Mouse (Mus musculus): ENCODE measurements around the gene Cenpf. TPM values are rescaled to one million over a fixed set of nuclear protein-coding genes. Genes with fewer than 3 reads are reported as not detected.

Cenpf gene
- total RNA-seq, 2 experiments from 2014 or later = 449 to 652 TPM

DNA sequence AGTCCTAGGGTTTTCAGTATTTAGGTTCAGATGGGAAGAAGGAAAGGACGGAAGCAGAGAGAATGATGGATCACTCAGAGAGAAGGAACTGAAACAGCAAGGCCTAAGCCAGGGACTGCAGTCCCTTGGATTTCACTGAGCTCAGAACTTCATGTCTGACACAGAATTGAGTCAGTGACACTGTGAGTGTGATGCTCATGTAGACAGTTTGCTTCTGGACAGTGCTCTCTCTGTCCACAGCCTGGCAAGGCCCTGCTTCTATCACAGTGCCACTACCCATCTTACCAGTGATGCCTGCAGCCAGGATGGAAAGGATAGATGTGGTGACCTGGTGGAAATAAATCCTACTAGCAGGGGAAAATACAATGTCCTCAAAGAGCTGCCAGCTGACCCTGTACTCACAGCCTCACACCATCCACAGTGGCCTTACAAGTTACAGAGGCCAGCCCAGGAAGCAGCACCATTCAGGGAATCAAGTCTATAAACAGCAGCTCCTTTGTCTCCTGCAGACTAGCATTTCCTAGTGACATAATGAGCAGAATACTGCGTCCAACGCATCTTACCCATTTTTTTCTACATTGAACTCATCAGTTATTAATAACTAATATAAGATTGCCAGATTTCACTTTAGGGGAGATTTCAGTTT lies 43.1 kb downstream of the Cenpf start:
- no peak for ATAC-seq (replicated peaks; ENCODE audit: low FRiP score, poor library complexity, severe bottlenecking)

DNA sequence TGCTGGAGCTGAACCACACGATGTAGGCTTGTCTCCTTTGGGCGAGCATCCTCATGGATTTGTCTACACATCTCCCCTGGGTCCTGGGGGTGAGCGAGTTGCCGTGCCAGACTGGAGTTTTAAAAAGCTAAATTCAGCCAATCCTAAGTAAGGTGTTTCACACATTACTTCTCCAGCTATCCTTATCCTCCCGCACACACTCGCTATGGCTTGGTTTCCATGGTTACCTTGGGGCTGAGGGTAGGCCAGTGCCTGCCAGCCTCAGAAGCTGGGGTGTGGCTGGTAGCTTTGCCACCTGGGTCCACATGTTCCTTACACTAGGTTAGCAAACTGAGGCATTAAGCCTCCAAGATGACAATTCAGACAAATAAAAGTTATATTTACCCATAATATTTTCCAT lies 48.3 kb downstream of the Cenpf start:
- 0 out of 2 replicates have a peak, but pooled peaks have one; percentile 39 for ATAC-seq (replicated peaks; ENCODE audit: low FRiP score, poor library complexity, severe bottlenecking)

DNA sequence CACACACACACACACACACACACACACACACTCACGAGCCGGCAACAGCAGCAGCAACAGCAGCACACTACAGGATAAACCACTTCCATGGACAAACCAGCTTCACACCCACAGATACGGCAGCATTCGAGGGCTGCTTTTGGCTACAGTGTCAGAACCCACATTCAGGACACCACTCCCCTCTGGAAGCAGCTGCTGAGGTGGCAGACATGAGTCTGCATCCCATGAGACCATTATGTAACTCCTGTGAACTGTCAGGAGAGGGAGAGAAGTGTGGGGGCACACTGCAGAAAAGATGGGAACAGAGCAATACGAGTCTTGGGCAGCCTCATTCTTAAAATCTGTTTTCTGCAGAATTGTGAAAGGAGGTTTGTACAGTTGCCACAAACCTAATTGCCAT lies 54.1 kb downstream of the Cenpf start:
- ATAC-seq (replicated peaks; ENCODE audit: low FRiP score, poor library complexity, severe bottlenecking) = no peak

DNA sequence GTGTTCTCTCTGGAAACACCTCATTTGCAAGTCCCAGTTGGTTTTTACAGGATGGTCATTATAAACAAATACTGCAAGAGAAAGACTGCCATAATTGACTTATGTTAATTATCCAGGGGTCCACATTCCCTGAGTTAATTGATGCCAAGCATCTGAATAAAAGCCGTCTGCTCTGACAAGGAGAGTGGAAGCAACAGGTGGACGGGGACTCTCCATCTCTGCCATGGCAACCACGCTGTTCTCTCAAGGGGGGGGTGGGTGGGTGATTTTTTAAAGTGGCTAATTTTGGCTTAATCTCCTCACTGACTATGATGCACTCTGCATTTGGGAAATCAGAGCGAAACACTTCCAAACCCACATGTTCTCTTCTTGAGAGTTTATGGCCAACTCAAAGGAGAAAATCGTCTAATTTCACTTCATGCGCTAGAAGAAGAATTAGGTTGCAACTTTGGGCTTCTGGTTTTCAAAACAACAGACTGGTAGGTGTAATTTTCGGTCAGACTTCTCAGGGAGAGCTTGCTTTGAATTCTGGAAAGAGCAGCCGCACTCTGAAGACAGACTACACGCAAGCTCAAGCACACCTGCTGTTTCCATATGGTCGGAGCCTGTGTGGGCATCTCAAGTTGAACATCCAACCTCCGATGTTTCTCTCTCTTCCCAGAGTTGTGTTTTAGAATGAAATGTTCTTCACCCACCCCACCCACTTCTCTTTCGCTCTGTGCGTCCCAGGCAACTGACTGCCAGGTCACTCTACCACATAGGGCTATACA lies 55.8 kb downstream of the Cenpf start:
- no peak for ATAC-seq (replicated peaks; ENCODE audit: low FRiP score, poor library complexity, severe bottlenecking)

DNA sequence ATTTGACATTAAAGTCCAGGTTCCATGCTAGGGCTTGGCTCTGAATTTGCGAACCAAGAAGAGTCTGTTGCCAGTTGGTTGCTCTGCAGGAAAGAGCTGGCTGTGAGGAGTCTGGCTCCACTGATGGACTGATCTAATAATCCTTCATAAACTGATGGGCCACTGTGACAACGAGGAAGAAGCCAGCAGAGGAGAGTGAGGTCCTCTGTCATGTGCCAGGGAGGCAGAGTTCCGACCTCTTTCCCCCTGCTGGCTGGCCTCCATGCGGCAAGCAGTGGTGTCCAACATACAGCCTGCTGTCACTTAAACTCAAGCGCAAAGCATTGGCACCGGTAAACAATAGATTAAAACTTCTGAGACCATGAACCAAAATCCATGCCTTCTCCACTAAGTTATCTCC lies 57.9 kb downstream of the Cenpf start:
- ATAC-seq (replicated peaks; ENCODE audit: low FRiP score, poor library complexity, severe bottlenecking) = no peak

DNA sequence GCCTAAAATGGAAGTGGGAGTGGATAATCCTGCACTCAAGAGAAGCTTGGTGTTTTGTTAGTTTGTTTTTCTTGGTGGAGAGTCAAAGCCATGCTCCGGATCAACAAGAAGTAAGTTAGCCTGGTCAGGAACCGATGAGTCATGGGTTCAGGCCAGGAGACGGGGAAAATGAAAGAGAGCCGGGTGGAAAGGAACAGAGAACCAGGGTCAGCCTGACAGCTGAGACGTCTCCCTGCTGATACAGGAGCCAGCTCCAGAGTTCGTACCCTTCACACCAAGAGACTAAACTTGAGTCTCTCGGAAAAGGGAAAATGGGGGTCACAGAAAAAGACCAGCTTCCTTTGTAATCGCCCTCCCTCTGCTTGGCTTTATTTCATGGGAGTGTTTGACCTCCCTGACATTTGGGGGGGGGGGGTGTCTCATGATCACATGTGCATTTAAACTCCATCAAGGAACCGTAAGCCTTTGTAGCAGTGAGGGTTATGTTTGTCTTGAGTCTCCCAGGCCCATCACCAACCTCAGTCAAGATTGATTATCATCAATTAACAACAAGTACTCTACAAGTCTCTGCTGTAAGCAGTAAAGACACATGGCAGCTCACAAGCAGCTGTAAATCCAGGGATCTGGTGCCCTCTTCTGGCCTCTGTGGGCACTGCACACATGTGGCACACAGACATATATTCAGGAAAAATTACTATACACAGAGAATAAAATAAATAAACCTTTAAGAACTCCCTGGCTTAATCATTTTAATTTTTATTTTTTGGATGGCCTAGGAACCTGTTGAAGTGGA lies 59.7 kb downstream of the Cenpf start:
- ATAC-seq (replicated peaks; ENCODE audit: low FRiP score, poor library complexity, severe bottlenecking) = no peak

DNA sequence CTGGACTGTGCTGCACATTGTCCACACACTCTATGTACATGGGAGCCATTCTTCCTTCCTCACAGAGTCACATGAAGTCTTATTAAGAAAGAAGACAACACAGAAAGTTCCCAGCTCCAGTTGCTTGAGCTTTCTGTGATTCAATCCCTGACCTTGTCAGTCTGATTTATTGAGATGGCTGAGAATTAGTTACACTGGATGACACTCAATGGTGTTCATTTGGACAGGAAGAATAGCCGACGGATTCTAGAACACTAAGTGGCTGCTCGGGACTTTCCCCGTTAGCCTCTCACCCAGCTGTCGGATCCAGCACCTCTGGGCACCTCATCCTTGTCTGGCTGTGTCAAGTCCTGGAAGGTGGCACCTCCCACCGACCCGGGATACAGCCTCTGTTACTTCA lies 63.1 kb downstream of the Cenpf start:
- no peak for ATAC-seq (replicated peaks; ENCODE audit: low FRiP score, poor library complexity, severe bottlenecking)

DNA sequence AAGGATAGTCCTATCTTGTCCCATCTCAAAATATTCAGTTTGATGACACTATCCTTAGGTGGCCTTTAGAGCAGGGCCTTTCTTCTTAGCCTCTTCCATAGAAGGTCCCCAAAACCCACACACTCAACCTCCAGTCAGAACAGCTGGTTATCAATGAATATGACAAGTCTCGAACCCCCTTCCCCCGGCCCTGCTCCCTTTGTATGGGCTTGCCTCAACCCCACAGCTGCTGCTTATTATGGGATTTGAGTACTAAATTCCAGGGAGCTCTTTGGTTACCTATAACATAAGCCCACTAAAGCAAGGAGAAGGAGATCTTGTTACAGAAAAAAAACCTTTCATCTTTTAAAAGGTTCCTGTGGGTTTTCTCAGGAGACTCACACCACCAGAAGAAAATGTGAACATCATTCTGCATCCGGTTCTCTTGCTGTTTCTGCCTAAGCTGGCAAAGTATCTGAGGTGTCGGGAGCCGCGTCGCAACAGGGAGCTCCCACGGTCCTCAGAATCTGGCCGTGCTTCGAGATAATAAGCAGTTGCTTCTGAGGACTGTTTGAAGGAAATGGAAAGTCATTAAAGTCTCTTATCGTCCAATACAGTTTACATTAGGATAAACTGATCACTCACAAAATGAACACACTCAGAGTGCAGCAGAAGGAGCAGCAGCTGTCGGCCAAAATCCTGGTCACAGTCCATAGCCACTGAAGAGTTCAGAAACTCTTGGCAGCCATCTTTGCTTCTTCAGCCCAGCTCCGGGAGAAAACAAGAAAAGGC lies 68.7 kb downstream of the Cenpf start:
- ATAC-seq (replicated peaks; ENCODE audit: low FRiP score, poor library complexity, severe bottlenecking) = no peak

DNA sequence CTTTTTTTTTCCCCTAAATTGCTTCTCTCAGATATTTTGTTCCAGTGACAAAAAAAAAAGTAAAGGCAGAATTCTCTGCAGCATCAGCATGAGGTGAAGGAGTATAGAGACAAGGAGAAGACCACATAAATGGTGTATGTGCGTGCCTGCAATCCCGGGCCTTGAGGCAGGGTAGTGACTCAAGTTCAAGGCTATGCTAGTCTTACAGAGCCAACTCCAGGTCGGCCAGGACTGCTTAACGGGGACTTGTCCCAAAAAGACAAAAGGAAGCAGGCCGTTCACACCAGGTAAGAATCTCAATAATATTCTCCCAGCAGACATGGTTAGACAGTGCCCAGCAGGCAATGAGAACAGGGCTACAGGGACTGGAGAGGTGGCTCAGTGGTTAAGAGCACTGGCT lies 70.5 kb downstream of the Cenpf start:
- no peak for ATAC-seq (replicated peaks; ENCODE audit: low FRiP score, poor library complexity, severe bottlenecking)

GRCm38 (mm10) chr1:189615246-189615645 lies 72.6 kb downstream of the Cenpf start:
- no peak for ATAC-seq (replicated peaks; ENCODE audit: low FRiP score, poor library complexity, severe bottlenecking)

GRCm38 (mm10) chr1:189613076-189613475 lies 74.8 kb downstream of the Cenpf start:
- no peak for ATAC-seq (replicated peaks; ENCODE audit: low FRiP score, poor library complexity, severe bottlenecking)

DNA sequence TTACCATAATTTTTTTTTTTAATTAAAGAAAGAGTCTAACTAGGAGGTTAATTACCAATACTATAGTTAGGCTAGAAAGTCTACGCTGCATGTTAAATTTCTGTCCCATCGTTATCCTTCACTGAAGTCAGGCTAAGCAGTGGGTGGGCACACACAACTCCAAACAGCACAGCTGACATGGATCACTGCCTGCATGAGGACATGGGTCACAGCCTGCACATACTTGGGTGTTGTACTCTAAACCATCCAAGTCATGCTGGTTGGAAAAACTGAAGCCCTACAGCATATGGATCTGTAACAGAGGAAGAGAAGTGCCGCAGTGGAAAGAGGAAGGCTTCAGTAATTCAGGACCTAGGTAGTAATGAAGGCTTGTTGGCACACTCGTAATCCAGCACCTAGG lies 76.1 kb downstream of the Cenpf start:
- ATAC-seq (replicated peaks; ENCODE audit: low FRiP score, poor library complexity, severe bottlenecking) = no peak

DNA sequence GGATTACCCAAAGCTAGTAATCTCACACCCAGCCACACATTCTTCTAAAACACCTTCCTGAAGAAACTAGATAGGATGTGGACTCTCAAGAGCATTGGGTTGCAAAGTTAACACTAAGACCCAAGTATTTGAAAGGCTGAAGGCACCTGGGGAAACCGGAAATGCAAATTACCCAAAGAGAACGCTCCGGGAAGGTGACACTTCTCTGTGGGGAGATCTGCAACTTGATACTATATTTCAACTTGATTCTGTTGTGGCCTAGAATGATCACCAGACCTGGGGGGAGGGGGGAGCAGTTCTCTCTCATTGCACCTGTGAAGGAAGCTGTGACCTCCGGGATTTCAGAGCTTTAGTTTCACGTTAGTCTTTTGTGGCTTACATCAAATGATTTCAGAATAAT lies 79.2 kb downstream of the Cenpf start:
- ATAC-seq (replicated peaks; ENCODE audit: low FRiP score, poor library complexity, severe bottlenecking) = no peak

DNA sequence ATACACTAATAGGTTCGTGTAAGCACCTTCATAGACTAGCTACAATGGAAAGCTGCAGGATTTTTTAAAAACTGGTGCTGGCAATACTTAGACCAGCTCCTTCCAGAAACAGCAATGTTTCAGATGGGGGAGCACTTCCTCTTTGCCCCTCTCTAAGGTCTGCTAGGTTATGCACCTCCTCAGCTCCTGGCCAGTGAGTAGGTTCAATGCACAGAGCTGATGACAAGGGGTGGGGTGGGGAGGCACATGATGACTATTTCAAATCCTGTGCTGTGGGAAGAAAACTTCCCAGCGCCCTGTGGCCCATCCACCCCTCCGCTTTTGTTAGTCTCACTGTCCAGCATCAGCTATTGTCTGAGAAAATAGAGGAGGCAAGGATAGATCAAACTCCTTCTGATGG lies 79.8 kb downstream of the Cenpf start:
- ATAC-seq (replicated peaks; ENCODE audit: low FRiP score, poor library complexity, severe bottlenecking) = no peak

- no peak for ATAC-seq (replicated peaks; ENCODE audit: low FRiP score, poor library complexity, severe bottlenecking)
Observed at GRCm38 (mm10) chr1:189605598-189606126, 82.2 kb downstream of the Cenpf start.

DNA sequence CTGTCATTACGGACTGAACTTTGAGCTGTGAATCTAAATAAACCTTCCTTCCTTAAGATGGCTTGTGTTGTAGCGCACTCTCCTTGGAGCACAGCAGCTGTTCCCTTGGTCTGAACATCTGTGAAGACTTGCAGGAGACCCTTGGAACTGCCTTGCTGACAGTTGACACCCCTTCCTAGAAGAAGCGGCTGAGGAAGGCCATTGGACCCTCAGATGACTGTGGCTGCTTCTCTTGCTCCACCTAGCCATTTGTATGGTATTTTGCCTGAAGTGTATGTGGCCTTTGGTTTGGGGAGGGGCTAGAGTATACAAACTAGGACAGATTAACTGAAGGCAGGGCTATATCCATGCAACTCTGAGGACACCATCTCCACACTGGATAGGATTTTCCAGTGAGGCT lies 90.8 kb downstream of the Cenpf start:
- no peak for ATAC-seq (replicated peaks; ENCODE audit: low FRiP score, poor library complexity, severe bottlenecking)
